Mouse (Mus musculus) cerebellum, postnatal 36 days (tissue): ENCODE data around the gene Nfkbib.
A peak's percentile ranks its signal among the peaks of the same experiment; 100 is the strongest.

Experiments
- DNase-seq, 2 experiments: peaks; one replicate each; pipeline ENCODE4 v3.0.0; 2021 to 2022; ENCODE audit warnings: mixed read lengths in 2 of 2

Nfkbib gene

GRCm38 (mm10) chr7:28767462-28767965 is at the start of gene Nfkbib:
Gene Nfkbib (minus strand): TSS chr7:28767512.
- no peak for DNase-seq

- DNase-seq: no peak
Observed at GRCm38 (mm10) chr7:28816920-28817319, 49.6 kb upstream of the Nfkbib start.

DNA sequence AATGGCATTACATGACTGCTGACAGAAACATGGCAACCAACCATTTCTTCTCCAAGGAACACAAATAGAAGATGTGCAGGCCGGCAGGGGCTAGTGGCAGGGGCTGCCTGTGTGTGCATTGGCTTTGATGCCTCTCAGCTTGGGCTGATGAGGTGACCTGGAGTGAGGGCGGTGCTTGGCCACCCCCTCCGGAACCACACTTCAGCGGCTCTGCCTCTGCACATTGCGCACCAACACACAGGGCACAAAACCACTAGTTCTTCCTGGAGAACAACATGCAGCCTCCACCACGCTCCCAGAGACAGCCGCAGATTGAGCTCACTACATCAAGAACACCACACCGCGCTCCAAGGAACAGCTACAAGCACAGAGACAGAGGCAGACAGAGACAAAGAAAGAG is 48.9 kb upstream of the Nfkbib start:
- DNase-seq: no peak

- no peak for DNase-seq
Observed at GRCm38 (mm10) chr7:28815230-28815629, 47.9 kb upstream of the Nfkbib start.

DNA sequence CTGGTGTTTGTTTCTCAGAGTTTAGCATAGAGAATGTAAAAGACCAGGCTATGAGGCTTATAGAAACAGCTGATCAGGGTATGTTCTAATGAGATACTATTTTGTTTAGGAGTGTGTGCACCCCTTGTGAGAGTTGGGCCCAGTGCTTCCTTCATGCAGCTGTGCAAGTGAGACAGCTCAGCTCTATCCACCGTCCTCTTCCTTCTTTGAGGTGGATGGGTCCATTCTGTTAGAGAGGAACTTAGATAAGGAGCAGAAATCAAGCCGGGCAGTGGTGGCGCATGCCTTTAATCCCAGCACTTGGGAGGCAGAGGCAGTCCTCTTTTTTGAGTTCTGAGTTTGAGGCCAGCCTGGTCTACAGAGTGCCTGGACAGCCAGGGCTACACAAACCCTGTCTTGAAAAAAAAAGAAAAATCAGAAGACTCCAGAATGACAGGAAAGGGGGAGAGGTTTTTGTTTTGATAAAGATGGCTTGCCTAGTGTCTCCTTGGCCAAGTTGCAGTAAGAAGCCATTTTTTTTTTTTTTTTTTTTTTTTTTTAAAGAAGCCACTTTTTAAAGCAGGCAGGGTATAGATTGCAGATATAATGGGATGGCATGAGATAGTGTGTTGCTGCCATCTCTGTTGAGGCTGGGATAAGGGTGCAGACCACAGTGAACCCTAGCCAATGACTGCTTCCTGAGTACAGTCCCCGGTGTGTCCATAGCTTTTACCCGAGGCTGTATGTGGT is 47.2 kb upstream of the Nfkbib start:
- DNase-seq: no peak

- DNase-seq: no peak
Observed at GRCm38 (mm10) chr7:28812949-28813348, 45.6 kb upstream of the Nfkbib start.

DNA sequence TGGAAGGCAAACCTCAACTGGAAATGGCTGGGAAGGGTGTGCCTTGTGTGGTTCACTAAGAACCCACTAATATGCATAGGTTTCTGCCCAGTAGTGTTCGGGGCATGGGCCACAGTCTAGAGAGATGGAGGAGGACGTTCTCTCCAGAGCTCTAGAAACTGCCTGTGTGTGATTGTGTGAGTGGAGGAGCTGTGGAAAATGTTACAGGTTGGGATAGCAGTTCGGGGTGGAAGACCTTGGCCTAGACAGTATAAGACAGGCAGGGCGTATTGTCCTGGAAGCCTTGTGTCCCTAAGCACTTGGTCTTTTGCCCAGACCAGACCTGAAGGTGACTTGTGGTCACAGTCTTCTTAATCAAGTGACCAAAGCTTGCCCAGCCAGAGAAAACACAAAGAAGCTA is 45.1 kb upstream of the Nfkbib start:
- no peak for DNase-seq

GRCm38 (mm10) chr7:28811640-28812275 is 44.4 kb upstream of the Nfkbib start:
- DNase-seq: no peak

GRCm38 (mm10) chr7:28811228-28811627 is 43.9 kb upstream of the Nfkbib start:
- peak; percentile 87 to 94 for DNase-seq

- peak; percentile 97 to 98 for DNase-seq
Observed at GRCm38 (mm10) chr7:28810107-28811066, 43.1 kb upstream of the Nfkbib start.

DNA sequence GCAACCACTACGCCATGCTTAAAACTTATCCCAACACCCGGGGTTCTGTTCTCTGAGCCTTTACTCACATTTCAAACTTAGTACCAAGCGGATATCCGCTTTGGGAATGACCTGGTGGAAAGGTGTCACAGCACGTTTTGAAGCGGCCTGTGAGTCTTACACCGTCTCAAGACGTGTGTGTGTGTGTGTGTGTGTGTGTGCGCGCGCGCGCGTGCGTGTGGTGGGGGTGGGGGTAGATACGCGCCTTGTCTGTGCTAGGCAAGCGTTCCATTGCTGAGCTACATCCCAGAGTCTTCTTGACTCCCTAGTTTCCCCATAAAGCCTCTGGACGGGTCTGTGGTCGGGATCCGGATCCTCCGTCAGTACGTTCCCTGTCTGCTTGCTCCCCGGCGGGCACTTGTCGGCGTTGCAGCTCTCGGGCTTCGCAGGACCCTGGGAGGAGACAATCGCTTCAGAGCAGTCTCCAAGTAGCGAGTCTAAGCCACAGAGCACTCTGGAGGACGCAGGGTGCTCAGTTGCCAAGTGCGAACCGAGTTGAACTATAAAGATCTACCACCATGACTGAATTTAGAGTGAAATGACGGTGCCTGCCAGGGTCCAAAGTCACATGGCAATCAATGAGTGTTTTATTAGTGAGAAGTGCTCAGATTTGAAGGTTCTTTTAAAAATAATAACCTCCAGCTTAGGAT is 42.2 kb upstream of the Nfkbib start:
- DNase-seq: peak in 1 of 2 experiments; percentile 58

GRCm38 (mm10) chr7:28808957-28809393 is 41.7 kb upstream of the Nfkbib start:
- DNase-seq: peak; percentile 94 to 97

DNA sequence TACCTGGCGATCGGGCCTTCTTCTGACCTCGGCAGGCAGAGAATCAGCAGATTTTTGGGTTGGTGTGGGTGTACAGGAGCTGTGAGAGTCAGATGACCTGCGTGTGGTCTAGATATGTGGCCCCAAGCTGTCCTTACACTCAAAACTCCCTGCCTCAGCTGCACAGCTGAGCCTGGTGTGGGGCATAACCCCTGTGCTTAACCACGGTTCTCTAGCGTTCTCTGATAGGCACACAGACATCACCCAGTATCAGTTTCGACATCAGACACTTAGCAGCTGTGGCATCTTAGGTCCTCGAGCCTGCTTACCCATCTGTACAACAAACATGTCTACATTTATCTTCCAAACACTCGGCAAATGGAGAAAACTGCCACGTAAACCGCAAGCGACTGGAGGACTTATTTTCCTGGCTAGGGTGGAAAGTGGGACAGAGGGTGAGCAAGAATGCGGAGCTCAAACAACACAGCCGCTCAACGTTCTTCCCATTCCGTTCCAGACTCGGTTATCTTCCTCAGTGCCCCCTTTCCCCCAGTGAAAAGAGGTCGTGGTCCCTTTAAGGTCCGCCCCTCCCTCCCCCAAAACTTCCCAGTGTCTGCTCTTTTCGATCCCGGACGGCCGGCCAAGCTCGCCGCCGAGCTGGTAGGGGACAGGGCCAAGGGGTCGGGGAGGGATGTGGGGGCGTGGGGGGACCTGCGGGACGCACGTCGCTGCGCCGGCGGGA is 41.1 kb upstream of the Nfkbib start, which contains the start of gene Hnrnpl:
Gene Hnrnpl (plus strand): TSS at position 321 of the 721 bp plus-strand sequence.
- DNase-seq: peak in 1 of 2 experiments; percentile 27

DNA sequence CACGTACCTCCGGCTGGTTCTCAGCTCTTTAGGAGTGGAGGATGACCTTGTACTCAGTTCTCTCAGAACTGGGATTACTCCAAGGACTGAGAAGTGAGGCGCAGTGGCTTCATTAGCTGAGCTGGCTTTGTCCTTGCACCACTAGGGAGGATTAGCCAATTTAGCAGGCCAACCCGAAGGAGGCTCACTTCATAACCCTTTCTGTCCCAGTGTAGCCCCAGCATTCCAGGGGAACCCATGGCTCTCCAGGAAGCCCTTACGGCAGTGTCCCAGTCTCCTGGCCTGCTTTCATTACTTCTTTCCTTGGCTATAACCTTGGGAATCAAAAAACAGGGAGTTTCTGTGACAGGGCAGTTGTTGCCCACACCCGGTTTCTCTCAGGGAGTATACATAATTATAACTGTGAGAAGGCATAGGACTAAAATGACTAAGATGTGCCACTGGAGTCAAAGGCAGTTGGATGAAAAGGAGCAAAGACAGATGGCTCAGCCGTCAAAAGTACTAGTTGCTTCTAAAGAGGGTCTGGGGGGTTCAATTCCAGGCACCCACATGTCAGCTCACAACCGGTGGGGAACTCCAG is 40.4 kb upstream of the Nfkbib start:
- peak in 1 of 2 experiments; percentile 30 for DNase-seq

DNA sequence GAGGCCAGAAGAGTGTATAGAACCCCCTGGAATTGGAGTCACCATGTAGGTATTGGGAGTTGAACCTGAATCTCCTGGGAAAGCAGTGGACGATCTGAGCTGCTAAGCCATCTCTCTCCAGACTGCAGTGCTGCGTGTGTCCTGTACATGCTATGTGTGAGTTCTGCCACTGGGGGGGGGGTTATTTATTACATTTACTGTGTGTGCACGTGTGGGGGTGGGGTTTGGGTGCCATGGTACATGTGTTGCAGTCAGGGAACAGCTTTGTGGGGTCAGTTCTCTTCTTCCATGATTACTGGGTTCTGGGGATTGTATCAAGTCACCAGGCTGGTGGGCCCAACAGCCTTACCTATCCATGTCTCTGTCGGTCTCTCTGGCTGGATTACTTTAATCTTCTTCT is 39.6 kb upstream of the Nfkbib start:
- no peak for DNase-seq

DNA sequence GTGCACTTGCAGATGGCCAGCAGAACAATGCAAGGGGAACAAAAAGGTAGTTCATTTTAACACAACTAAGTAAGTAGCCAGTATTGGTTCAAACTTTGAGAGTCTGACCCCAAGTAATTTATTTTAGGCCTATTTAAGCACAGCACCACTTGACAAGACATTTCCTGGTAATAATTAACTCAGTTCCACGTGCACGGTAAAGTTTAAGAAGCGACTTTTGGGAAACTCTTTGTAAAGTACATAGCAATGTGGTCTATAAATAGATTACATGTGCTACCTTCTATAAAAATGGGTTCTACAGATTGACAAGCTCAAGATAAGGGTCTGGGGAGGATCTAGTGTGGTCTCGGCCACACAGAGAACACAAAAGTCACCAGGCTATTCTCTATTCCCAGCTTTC is 36.4 kb upstream of the Nfkbib start:
- DNase-seq: no peak

- DNase-seq: no peak
Observed at GRCm38 (mm10) chr7:28802846-28803588, 35.7 kb upstream of the Nfkbib start.

DNA sequence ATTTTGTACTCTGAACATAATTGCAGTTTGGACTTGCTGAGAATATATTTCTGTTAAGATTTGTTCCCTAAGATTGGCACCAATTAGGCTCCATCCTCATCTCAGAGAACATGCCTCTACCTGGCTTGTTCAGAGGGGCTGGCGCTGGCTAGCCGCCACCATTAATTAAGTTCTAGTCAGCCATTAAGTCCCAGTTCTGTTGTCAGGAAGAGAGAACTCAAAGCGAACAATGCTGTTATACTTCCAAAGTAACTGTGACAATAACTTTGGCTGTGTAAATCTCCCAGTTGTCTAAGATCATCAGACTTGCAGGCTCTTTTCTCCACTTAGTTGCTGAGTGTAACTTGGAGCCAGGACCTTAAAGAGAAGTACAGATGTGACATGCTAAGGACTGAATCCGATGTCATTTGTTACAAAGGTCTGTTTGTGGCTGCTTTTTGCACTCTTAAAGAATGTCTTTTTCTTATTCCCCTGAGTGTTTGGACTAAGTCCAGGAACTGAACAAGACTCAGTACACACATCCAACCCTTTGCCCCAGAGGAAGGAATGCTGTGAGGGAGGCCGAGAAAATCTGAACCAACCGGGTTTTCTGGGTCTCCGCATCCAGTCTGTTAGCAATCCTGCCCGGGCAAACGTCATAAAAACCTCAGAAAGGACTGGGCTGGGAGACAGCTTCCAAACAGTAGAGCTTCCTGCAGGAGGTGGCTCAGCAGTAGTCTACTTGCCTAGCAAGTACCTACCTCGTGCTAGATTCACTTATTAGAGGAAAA is 34.8 kb upstream of the Nfkbib start:
- no peak for DNase-seq

DNA sequence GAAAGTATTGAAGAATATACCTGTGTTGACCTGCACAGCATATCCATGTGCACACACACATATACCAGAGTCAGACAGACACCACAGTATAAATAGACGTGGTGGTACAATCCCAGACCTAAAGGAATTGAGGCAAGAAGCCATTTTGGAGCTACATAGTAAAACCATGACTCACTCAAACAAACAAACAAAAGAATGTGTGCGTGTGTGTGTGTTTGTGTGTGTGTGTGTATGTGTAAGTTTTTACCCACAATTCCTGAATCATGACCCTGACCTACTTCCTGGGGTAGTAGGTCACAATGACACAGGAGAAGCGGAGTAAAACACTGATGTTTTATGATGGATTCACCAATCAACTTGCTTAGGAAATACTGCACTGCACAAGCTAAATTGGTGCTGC is 34.1 kb upstream of the Nfkbib start:
- no peak for DNase-seq

- DNase-seq: no peak
Observed at GRCm38 (mm10) chr7:28799994-28800393, 32.7 kb upstream of the Nfkbib start.
